Mouse (Mus musculus) kidney, adult 9 months (tissue): ENCODE results near the gene Krt17.
"Not testable (repeated sequence)": the region's sequence is repeated elsewhere in the genome, so short reads cannot be mapped to it uniquely, and the experiment has no call there.

Source experiments
- DNase-seq: peaks from one replicate; pipeline ENCODE4 v3.0.0; 2022

The Krt17 gene

DNA sequence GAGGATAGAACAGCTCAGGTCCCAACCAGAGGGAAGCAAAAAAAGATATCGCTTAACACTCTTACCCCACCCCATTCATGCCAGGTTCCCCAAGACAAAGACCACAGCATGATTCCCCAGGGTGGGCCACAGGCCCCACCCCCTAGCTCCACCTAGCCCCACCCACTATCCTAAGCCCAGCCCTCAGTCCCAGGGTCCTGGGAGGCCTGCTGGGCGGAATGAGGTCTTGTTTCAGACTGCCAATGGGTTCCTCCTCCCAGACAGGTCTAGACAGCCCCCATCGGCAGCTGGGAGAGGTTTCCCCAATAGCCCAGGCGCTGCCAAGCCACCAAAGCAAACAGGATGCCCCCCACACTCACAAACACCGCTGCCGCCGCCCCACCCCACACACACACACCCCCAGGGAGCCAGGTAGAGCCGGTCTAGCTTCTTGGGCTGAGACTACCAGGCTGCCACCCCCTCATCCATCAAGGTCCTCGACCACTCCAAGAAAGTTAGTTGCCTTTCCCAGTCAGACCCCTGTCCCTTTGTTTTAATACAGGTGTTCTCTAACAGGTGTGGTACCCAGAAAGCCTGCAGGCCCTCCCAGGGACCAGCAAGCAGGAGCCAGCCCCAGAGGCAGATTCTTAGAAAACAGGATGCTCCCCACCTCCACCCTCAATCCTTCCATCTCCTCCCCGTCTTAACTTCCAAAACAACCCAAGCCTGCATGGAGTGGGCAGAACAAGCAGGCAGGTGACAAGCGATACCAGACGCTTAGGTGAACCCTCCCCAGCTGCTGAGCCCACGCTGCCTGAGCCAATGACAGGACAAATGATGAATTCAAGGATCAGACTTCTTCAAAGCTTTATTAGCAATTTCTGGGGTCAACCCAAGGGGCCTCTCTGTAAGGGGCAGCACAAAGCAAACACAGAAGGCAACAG, 1.5 kb upstream of the Krt17 start:
- no peak for DNase-seq

- no peak for DNase-seq
Observed at GRCm38 (mm10) chr11:100261235-100261605, 391 bp upstream of the Krt17 start.

DNA sequence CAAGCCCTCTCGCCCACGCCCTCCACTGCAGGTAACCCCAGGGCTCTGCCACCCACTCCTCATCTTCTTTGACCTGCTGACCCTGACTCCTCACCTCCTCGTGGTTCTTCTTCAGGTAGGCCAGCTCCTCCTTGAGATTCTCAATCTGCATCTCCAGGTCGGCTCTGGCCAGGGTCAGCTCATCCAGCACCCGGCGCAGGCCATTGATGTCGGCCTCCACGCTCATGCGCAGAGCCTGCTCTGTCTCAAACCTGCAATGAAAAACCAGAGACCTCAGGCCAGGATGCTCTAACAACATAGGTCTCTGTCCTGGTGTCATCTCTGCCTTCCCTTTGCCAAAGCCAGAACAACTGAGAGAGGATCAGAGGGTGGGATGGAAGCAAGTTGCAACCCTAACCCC, 1.8 kb downstream of the Krt17 start:
- DNase-seq = no peak

GRCm38 (mm10) chr11:100257967-100258366, 2.9 kb downstream of the Krt17 start:
- DNase-seq = no peak

GRCm38 (mm10) chr11:100255514-100255913, 5.3 kb downstream of the Krt17 start:
- DNase-seq = no peak

DNA sequence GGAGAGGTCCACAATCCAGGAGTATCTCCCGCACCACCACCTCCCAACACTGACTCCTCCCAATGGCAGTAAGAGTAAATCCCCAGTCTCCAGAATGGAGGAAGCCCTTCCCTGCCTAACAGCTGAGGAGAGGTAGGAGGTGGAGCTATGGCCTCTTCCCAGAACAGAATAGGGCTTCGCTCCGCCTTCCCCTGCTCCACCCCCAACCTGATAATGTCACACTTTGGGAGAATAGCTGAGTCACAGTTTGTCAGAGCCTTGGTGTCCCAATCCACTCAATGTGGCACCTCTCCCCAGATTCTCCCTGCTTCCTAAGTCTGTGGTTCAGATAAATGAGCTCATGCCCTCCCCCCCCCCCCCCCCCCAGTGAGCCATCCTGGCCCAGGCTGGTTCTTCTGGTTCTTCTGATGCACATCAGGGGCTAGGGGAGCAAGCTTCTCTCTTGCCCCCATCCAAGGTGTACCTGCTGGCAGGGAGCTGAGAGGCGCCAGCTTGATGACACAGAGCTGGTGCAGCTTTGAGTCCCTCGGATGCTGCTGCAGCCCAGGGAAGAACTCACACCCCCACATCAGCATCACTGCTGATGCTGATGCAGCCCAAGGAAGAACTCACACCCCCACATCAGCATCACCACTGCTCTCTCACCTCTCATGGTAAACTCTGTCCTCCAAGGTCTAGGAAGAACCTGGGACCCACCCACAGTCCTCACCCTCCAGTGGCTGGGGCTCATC, 6.3 kb downstream of the Krt17 start:
- no peak for DNase-seq

- DNase-seq = no peak
Observed at GRCm38 (mm10) chr11:100248852-100249465, 11.9 kb downstream of the Krt17 start, which contains the start of gene Krt16. Krt16 (minus strand) TSS chr11:100248902.

GRCm38 (mm10) chr11:100246471-100246870, 14.4 kb downstream of the Krt17 start:
- not testable (repeated sequence) for DNase-seq

DNA sequence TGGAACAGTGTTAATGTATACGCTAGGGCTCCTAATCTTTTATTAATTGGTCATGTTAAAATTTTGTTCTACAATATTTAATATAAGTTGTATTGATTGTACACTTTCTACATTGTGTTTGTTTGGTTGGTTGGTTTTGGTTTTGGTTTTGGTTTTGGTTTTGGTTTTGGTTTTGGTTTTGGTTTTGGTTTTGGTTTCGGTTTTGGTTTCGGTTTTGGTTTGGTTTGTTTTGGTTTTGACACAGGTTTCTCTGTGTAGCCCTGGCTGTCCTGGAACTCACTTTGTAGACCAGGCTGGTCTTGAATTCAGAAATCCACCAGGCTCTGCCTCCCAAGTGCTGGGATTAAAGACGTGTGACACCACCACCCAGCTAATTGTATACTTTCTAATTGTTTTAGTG, 20.6 kb downstream of the Krt17 start:
- not testable (repeated sequence) for DNase-seq

GRCm38 (mm10) chr11:100221741-100222140, 39.1 kb downstream of the Krt17 start:
- no peak for DNase-seq

DNA sequence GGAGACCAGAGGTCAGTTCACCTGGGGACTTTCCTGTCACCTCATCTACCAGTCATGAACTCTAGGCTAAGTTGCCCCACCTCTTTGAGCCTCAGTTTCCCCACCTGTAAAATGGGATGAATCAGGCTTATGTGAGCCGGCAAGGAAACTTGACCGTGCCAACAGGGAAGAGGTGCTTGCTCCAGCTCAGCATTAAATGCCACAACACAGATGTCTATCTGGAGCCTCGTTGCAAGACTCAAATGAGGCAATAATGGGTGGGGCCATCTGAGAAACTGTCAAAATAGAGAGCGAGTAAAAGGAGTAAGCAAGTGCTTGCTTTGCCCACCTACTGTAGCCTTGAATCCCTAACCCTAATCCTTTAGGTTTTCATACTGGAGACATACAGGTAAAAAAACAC, 41.5 kb downstream of the Krt17 start:
- no peak for DNase-seq

GRCm38 (mm10) chr11:100208542-100208941, 52.3 kb downstream of the Krt17 start:
- no peak for DNase-seq

- DNase-seq = no peak
Observed at GRCm38 (mm10) chr11:100207498-100207897, 53.3 kb downstream of the Krt17 start, which contains the start of gene Krt14. Krt14 (minus strand) TSS chr11:100207548.
